Mouse (Mus musculus): ENCODE measurements around the gene Cask.
A peak's percentile ranks its signal among the peaks of the same experiment; 100 is the strongest.

Cask gene

DNA sequence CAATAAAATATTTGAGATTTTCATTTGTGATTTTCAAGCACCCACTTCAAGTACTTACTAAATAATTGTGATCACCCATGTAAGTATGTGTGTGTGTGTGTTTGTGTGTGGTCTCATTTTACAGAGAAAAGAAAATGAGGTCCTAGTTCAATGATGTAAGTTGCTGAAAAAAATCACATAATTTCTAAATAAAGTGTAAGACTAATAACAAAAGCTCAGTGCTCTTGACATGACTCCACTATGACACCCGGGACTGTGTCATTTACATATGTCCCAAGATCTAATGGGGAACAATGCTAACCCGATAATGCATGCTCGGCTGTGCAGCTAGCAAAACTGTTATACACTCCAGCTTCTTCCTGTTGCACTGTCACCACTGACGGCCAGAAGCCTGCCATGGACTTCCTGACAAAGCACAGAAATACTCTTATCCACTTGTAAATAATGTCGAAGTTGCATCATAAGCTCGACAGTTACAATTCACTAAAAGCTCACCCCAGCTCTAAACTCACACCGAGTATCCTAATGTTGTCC lies 130.8 kb downstream of the Cask start:
- DNase-seq (ENCODE audit: low read depth, low spot score), result no peak

DNA sequence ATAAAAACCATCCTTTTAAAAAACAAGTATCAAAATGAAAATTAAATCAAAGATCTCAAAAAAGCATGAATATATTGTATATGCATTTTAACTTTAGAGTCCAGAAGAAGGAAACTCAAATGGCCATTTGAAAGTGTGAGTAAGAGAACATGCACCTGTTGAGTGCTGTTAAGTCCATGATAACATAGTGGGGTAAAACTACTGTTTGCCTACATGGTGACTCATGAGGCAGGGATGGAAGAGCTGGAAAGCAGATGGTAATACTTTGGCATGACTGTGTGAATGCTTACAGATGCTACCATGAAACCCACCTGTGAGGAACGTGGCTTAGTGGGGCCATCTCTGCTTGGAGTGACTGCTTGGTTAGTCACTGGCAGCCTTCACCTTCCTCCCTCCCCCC lies 132.9 kb downstream of the Cask start:
- DNase-seq (ENCODE audit: low read depth, low spot score), result no peak

DNA sequence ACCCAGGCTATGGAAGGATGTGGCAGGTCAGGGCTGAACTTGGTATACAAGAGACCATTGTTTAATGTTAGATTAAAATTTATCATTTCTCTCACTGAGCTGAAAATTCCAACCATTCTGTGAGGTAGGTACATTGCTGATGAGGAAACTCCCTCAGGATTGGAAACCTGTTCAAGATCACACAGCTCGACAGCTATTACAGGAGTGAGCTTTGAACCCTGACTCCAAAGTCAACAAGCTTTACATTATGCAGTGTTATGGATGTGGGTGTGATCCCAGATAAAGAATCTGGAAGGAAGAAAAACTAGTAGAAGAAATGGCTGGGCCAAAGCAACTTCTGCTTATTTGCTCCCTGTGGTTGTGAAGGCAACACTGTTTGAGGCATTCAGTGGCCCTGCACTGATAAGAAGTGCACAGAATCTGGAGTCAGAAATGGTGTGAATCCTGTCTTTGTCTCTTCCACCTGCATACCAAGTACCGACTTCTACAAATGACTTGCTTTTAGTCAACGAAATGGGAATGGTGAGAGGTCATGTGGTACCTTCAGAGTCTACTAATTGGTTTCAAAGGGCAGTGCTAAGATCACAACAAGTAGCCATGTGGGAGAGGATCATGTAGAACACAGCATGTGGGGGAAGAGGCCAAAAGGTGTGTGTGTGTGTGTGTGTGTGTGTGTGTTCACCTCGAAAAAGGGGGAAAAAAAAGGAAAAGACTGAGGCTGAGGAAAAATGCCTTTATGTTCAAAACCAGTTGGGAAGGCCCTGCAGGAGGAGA lies 134.2 kb downstream of the Cask start:
- no peak for DNase-seq (ENCODE audit: low read depth, low spot score)

DNA sequence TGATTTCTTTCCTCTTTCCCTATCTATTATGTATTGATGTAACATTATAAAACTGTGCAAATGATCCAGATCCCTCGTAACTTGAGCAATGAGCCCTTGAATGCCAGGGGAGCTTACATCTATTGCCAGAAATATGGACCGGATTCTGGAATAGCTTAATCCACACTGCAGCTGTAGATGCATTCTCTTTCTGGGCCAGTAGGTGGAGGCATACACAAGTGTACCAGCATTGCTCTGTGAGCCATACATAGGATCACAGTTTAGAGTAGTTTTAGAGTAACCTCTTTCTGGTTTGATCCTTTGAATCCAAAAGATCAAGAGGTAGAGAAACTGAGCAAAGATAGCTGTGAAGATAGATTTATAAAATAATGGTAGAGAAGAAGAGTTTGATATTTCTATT lies 141.0 kb downstream of the Cask start:
- DNase-seq (ENCODE audit: low read depth, low spot score), result peak; percentile 8

DNA sequence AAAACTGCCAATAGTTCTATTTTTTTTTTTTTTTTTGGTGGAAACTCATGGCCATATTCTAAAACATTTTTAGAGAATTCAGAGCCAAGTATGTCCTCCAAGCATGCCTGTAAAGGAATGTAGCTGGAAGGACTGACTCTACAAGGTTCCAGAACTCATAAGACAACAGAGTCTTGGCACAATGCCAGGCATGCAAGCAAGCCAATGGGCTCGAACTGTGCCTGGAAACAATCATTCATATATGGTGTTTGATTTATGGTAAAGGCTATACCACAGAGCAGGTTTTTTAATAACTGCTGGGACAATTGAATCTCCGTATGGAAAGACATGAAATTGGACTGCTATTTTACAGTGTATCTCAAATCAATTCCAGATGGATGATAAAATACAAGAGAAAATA lies 146.1 kb downstream of the Cask start:
- DNase-seq (ENCODE audit: low read depth, low spot score), result no peak

DNA sequence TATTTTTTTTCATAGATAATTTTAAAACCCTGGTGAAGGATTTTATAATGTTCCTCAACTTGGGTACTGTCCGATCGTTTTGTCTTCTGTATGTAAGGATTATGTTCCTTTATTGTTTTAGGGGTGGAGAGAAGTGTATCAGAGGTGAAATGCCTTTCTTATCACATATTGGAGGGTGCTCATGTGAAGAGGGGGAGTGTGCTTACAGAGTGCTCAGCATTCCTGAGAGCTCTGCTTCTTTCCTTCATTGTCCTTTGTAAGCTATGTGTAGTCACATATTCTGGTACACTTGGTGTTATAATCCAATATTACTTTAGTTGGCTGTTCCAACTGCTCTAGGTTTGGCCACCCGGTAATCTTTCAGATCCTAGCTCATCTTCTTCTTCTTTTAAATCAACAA lies 150.5 kb downstream of the Cask start:
- no peak for DNase-seq (ENCODE audit: low read depth, low spot score)

DNA sequence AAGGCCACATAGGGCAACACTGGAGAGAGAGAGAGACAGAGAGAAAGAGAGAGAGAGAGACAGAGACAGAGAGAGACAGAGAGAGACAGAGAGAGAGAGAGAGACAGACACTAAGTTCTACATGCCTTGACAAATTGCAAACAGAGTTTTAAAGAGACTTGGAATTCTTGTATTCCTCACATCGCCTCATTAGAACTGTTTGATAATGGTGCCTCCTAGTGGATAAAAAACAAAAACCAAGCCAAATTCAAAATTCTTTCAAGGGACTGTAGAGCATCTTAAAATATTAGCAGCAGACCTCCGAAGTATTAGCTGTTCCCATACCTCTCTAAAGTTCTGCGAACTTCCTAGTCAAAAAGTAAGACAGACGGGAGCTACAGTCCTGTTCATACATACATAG lies 159.3 kb downstream of the Cask start:
- DNase-seq (ENCODE audit: low read depth, low spot score), result no peak

DNA sequence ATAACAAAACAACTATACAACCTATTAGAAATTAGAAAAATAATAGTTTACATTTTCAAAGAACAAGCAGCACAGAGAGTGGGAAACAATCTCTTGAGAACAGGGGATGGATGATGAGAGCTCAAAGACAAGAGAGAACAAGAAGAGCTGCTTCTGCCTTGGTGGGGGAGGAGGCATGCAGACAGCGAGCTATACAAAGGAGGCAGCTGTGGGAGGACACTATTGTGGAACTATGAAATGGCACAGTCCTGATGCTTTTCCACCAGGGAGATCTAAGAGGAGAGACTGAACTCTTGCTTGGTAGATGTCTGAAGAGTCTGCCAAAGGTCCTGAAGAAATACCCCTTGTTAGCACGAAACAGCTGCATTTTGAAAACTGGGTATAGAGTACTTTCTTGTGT lies 162.8 kb downstream of the Cask start:
- DNase-seq (ENCODE audit: low read depth, low spot score), result no peak

DNA sequence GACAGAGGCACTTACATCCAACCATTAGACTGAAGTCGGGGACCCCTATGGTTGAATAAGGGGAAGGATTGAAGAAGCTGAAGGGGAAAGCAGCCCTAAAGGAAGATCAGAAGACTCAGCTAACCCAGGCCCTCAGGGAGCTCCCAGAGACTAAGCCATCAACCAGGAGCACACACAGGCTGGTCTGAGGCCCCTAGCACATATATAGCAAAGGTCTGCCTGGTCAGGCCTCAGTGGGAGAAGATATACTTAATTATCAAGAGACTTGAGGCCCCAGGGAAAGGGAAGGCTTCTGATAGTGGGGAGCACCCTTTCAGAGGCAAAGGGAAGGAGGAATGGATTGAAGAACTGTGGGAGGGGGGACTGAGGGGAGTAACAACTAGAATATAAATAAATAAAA lies 164.6 kb downstream of the Cask start:
- DNase-seq (ENCODE audit: low read depth, low spot score), result no peak

DNA sequence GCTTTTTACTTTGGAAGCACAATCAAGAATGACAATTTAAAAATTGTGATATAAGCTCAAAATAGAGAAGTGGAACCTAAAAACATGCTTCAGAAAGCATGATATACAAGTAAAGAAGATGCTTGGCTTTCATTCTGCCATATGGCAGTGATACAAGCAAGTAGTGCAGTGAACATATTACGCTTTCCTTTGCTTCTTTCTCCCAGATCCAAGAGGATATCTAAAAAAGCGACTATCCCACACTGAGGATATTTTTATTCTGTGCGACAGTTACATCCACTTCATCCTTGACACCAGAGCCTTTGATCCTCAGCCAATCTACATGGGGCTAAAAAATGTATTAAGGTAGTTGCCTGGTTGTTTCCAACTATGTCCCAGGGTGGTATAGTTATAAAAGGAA lies 169.4 kb downstream of the Cask start:
- no peak for DNase-seq (ENCODE audit: low read depth, low spot score)

DNA sequence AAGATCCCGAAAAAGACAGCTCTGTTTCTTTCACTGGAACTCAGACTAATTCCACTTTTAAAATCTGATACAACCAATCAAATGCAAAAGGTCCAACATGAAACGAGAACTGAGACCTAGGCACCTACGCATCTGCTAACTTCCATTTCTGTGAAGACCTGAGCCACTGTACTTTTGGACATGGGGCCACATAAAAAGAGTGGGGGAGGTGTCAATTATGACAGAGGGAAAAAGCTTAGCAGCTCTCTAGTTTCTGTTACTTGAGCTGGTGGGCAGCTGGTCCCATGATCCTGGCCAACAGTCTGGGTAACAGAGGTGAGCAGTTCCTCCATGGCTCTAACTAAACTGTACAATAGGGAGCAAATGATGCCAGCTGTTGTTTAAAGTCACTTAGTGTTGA lies 178.2 kb downstream of the Cask start:
- no peak for DNase-seq (ENCODE audit: low read depth, low spot score)

DNA sequence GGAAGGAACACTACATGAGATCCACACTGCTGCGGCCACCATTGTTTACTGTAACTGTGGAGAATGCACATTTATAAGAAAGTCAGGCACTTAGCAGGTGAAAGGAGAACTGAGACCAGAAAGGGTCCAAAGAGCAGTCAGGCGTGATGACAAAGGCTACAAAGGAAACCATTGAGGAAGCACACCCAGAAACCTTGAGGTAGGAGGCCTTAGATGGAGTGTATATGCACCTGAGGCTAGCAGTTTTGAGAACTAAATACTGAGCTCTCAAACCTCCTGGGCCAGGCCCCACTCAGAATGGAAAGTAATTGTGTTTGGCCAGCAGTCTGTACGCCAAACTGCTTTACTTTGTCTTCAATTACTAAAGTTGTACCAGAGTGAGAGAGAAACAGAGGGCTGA lies 180.8 kb downstream of the Cask start:
- no peak for DNase-seq (ENCODE audit: low read depth, low spot score)

DNA sequence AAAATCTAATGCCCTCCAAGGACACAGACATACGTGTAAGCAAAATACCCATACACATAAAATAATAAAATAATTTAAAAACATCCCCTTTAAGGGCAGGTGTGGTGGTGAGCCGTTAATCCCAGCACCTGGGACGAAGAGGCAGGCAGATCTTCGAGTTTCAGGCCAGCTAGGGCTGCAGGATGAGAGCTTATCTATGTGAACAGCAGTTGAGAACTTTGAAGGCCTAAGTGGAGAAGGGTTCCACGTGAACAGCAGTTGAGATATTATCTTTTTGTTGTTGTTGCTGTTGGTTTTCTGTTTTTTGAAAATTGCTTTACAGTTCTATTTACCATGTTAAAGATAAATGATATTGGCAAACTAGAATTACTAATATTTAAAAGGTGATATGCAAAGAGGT lies 182.3 kb downstream of the Cask start:
- no peak for DNase-seq (ENCODE audit: low read depth, low spot score)

DNA sequence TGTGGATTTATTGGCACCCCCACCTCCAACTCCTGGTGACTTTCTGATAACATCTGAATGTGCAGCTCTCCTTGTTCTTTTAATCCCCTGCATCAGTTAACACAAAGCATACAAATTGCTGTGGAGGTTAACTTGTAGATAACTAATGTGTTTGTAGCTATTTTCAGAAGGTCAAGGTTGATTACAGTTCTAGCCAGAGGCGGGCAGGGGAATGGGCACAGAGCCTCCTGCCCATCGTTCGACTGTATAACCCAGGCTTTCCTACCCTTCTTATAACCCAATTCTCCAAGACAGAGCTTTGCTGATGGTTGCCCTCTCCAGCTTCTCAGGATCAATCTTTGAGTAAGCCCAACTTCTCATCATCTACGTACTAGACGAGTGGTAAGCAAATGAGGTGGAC lies 190.1 kb downstream of the Cask start, which contains the start of gene Gpr82:
Gpr82 (plus strand) TSS at position 301 of the 400 bp plus-strand sequence.
- no peak for DNase-seq (ENCODE audit: low read depth, low spot score)

DNA sequence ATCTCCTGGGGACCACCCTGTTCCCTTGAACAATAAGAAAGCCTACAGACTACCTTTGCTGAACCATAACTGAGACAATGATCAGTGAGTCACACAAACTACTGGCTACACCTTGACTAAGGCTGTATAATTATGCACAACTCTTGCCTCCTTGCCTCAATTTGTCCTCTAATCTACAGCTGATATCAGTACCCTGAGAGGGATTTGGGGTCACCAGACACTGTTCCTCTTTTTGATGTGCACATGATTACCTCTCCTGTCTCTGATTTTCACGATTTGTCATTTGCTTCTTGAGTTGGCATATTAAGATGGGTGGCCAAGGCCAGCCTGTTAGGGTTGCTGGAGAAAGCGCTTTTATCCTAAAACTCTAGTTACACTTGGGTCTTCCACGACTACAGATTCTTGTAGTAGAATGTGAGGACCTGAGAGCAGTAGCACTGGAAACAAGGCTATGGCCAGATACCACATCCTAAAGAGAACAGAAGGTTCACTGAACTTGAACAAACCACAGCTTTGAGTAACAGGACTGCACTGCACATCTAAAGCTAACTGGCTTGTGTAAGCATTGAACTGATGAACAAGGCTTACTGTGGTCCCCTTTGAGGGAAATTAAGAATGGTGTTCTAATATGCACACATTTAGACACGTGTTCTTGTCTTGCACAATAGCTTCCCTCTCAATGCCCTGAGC lies 191.8 kb downstream of the Cask start:
- no peak for DNase-seq (ENCODE audit: low read depth, low spot score)

DNA sequence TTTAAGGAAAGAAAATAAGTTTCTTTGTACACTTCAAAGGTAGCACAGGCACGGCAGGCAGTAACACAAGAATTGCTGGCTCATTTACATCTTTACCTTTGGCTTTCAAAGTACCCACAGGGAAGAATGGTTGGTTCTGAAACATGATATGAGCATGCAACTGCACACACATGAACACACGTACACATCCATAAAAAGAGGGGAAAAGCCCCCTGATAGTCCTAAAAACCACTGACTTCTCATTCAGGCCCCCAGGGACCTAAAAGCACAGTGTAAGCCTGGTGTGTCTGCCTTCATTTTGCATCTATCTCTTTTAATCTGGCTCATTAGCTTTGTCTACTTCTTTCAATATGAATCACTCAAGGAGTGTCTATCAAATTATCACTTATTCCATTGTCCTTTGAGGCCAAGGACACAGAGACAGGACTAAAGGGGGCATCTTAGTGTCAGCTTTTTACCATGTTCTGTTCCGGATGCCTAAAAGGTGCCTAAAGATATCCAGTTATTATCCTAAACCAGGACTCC lies 192.5 kb downstream of the Cask start:
- DNase-seq (ENCODE audit: low read depth, low spot score), result no peak

DNA sequence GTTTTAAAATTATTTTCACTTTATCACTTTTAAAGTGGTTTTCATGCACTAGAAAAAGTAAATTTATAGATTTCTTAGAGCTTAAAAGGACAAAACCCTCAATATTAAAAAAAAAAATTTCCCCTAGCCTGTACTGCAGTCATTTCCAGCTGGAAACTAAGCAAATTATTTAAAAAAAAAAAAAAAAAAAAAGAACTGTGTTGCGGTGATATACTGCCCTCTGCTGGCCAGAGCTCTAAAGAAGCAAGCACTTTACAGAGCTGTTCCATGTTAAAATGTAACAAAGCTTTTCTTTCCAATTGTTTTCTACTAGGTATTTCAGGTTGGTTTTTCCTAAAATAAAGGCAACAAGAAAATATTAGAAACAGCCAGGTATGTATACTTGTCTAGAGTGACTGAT lies 194.4 kb downstream of the Cask start:
- peak; percentile 57 for DNase-seq (ENCODE audit: low read depth, low spot score)

DNA sequence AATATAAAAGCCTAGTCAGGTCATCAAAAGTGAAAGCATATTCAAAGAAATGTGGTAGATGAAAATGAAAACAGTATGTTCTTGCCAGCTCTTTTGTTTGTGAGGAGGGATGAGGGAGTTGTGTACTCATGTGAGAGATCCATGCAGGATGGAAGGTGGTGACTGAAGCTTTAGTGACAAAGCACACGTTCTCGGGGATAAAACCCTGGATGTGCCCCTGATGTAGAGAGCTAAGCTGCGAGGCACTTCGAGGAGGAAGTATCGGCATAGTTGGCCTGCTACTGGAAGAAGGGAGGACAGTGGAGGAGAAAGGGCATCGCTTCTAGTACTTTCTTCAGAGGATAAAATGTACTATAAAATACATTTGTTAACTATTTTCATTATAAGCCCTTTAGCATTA lies 195.3 kb downstream of the Cask start:
- DNase-seq (ENCODE audit: low read depth, low spot score), result peak; percentile 12

DNA sequence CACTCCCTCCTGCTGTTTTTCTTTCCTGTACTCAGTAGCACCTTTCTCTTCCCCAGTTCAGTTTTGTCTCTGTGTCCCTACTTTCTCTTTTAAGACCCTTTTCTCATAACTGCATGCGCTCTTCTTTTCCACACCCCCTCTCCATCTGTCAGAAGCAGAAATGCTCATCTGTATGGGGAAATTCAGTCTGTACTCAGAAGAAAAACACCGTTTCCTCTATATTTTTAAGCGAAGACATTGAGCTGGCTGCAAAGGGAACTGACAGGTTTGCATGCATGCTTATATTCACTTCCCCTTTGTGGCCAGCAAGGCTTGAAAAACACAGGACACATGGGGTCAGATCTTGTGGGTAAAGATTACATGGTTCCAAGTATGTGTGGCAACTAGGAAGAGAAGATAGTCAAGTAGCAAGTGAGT lies 196.2 kb downstream of the Cask start:
- DNase-seq (ENCODE audit: low read depth, low spot score), result peak; percentile 14

DNA sequence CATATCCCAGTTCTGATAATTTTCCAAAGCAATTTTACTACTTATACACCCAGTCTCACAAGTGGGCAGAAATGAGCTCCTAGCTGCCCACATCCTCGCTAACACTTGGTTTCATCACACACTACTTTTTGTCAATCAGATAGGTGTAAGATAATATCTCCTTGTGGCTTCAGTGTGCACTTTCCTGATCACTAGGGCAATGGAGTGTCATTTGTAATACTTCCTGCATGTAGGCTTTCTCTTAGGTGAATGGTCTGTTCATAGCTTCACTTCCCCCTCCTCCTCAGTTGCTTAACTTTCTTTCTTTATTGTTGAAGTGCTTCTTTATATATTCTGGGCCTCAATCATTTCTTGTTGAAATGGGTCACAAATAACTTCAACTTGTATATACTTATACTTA lies 198.9 kb downstream of the Cask start:
- DNase-seq (ENCODE audit: low read depth, low spot score), result peak; percentile 54

DNA sequence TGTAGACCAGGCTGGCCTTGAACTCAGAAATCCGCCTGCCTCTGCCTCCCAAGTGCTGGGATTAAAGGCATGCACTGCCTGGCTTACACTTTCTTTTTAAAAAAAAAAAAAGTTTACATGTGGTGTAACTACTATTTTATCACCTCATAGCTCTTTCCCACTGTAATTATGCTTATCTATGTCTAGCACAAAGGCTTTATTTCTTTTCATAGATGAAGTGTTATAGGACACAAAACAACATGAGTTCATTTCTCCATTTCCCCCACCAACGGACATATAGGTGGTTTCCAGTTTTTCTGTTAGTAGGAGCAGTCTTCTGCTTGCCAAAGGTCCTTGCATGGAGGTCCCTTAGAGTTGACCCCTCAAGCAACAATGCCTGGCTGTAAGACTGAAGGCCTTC lies 199.3 kb downstream of the Cask start:
- no peak for DNase-seq (ENCODE audit: low read depth, low spot score)

DNA sequence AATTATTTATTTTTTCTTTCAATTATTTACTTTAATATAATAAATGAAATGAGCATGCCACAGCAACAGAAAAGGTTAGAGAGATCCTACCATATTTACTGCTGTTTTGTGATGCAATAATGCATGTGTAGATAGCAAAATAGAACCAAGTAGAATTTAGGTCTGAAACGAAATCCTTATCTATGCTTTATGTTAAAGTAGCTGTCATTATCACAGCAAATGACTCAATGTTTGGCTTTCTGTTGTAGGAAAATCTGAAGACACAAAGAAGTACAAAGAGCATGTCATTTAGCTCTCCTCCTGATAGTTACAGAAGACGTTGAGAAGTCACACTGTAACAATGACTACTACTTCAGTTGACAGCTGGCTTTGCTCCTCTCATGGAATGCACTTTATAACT lies 212.3 kb downstream of the Cask start:
- no peak for DNase-seq (ENCODE audit: low read depth, low spot score)

DNA sequence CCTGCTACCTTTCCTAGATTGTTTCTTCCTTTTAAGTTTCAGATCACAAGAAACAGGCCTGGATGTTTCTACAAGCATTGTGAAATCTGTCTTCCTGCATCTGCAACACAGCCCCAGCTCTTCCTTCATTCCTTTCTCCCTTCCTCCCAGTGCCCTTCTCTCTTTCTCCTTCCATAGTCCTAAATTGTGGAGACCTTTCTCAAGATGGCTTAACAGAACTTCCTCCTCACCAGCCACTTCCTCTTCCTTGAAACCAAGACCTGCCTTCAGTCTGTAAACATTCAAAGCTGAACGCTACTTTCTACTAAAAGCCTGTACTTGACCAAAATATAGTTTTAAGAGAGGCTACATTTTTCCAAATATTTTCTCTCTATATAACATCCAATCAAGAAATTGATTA lies 214.8 kb downstream of the Cask start:
- no peak for DNase-seq (ENCODE audit: low read depth, low spot score)

Data from CD4-positive helper T cell, adult 2 months (primary cell).